Mouse (Mus musculus) limb, embryonic 14.5 days (tissue): Measurements from ENCODE around the gene Rnd3. TPM values are rescaled to one million over a fixed set of nuclear protein-coding genes. Genes with fewer than 3 reads are reported as not detected.
A peak's percentile ranks its signal among the peaks of the same experiment; 100 is the strongest.

ENCODE experiments used
- ATAC-seq: fragments of 200-750 bp; cut with Nextera tagmentation; 2 replicates; pipeline ENCODE4 v1.8.0; 2017; ENCODE audit warnings: low read depth, moderate number of reproducible peaks, moderate TSS enrichment; ENCODE audit not compliant: low FRiP score
- DNase-seq: peaks from one replicate; pipeline ENCODE4 v3.0.0-alpha.2; 2015; ENCODE audit warnings: low spot score
- H3K27ac ChIP-seq: fragments of 300-500 bp; sonication (generic); replicated peaks from 2 replicates; pipeline ENCODE4 v1.5.1; 2014; ENCODE audit warnings: low read depth, mild to moderate bottlenecking, low read length, moderate library complexity, mixed read lengths
- H3K27me3 ChIP-seq: fragments of 300-500 bp; sonication (generic); 2 replicates; pipeline ENCODE4 v1.6.1; 2014; ENCODE audit warnings: low read length, mixed read lengths; ENCODE audit not compliant: control insufficient read depth, insufficient read depth
- H3K36me3 ChIP-seq: fragments of 300-500 bp; sonication (generic); 2 replicates; pipeline ENCODE4 v1.6.1; 2014; ENCODE audit warnings: mild to moderate bottlenecking, low read length, moderate library complexity, mixed read lengths; ENCODE audit not compliant: control insufficient read depth, insufficient read depth
- H3K4me1 ChIP-seq: fragments of 300-500 bp; sonication (generic); 2 replicates; pipeline ENCODE4 v1.6.1; 2014; ENCODE audit warnings: antibody characterized with exemption, low read length, mixed read lengths; ENCODE audit not compliant: control insufficient read depth, insufficient read depth
- H3K4me2 ChIP-seq: fragments of 300-500 bp; sonication (generic); replicated peaks from 2 replicates; pipeline ENCODE4 v1.6.1; 2014; ENCODE audit warnings: low read depth, mild to moderate bottlenecking, low read length, moderate library complexity; ENCODE audit not compliant: severe bottlenecking
- H3K4me3 ChIP-seq: fragments of 300-500 bp; sonication (generic); replicated peaks from 2 replicates; pipeline ENCODE4 v1.5.1; 2014; ENCODE audit warnings: low read length
- H3K9ac ChIP-seq: fragments of 300-500 bp; sonication (generic); 2 replicates; pipeline ENCODE4 v1.6.1; 2014; ENCODE audit warnings: mild to moderate bottlenecking, low read depth, low read length, moderate library complexity; ENCODE audit not compliant: severe bottlenecking
- H3K9me3 ChIP-seq: fragments of 300-500 bp; sonication (generic); 2 replicates; pipeline ENCODE4 v1.6.1; 2016; ENCODE audit warnings: low read length; ENCODE audit not compliant: control insufficient read depth
- POLR2A ChIP-seq: fragments of 200-500 bp; IDR thresholded peaks from 2 replicates; pipeline ENCODE4 v1.8.0; 2012; ENCODE audit warnings: inconsistent platforms, mild to moderate bottlenecking, moderate library complexity, borderline replicate concordance; ENCODE audit not compliant: insufficient read depth, insufficient read length; ENCODE audit errors: extremely low read depth
- WGBS: fragments of 180-500 bp; shearing (Covaris S2); extraction: QIAGEN DNeasy Blood & Tissue Kit; methylation state at CpG from one replicate; pipeline ENCODE4 v1.1.7; 2014; 5-methylcytosine and 5-hydroxymethylcytosine counted together
- polyA plus RNA-seq, 2 experiments: library from polyadenylated mRNA; depleted of rRNA in 1 of 2; stranded (reverse) in 1 of 2; unstranded in 1 of 2; fragments of >200 nt; fragmentation: Nextera tagmentation in 1 of 2; extraction: Ambion mirVana in 1 of 2; gene quantifications; 2 replicates each; pipeline versions ENCODE4 v1.2.1 to v1.2.3; 2012 to 2014

Rnd3 gene
- polyA plus RNA-seq, 2 experiments: 68.8 to 162 TPM

- Histone ChIP-seq H3K4me1 (peaks cover 9% of the 10 kb centered on the region), H3K4me2 (no peak overlapping the region), H3K27ac (no peak overlapping the region), H3K9ac (no peak overlapping the region), H3K36me3 (no peaks in the 10 kb centered on the region), H3K9me3 (no peaks in the 10 kb centered on the region), H3K27me3 (no peaks in the 10 kb centered on the region), H3K4me3 (no peak overlapping the region)
- ATAC-seq: peak; percentile 23; the same call in 1 of the 2 replicates
- WGBS: 43% methylated on average over 12 of the region's 12 CpGs
- TF ChIP-seq POLR2A: no peak
- DNase-seq: peak; percentile 15
Observed at GRCm38 (mm10) chr2:51087307-51088122, 61.4 kb downstream of the Rnd3 start.

- Histone ChIP-seq H3K4me2 (no peak overlapping the region), H3K9ac (no peak overlapping the region), H3K9me3 (no peaks in the 10 kb centered on the region), H3K4me3 (no peak overlapping the region), H3K27ac (no peak overlapping the region), H3K27me3 (no peaks in the 10 kb centered on the region), H3K36me3 (no peaks in the 10 kb centered on the region), H3K4me1 (peaks cover 15% of the 10 kb centered on the region)
- WGBS: 90% methylated on average over 11 of the region's 11 CpGs
- TF ChIP-seq POLR2A: no peak
- ATAC-seq (no peak), DNase-seq (no peak)
Observed at GRCm38 (mm10) chr2:51085155-51085554, 63.8 kb downstream of the Rnd3 start.

- WGBS: 85% methylated on average over 13 of the region's 13 CpGs
Observed at GRCm38 (mm10) chr2:51082714-51083351, 66.1 kb downstream of the Rnd3 start.

More at GRCm38 (mm10) chr2:51082714-51083351, 66.1 kb downstream of the Rnd3 start:
- Histone ChIP-seq H3K4me3 (no peak overlapping the region), H3K27me3 (no peaks in the 10 kb centered on the region), H3K9ac (no peak overlapping the region), H3K4me2 (no peak overlapping the region), H3K4me1 (peaks cover 14% of the 10 kb centered on the region), H3K27ac (no peak overlapping the region), H3K9me3 (no peaks in the 10 kb centered on the region), H3K36me3 (no peaks in the 10 kb centered on the region)
- DNase-seq (no peak), ATAC-seq (no peak)
- TF ChIP-seq POLR2A: no peak
